Mouse (Mus musculus): Measurements from ENCODE around the gene Thoc3. TPM values are rescaled to one million over a fixed set of nuclear protein-coding genes. Genes with fewer than 3 reads are reported as not detected.
"Not testable (repeated sequence)": the region's sequence is repeated elsewhere in the genome, so short reads cannot be mapped to it uniquely, and the experiment has no call there.

Gene Thoc3
- 40.0 and 46.4 TPM in 2 replicates for total RNA-seq (2017)

- ATAC-seq (replicated peaks; ENCODE audit: low read depth, poor library complexity, severe bottlenecking), result peak; percentile 100
These were observed at the start of gene Thoc3 for GRCm38 (mm10) chr13:54468098-54469011. TSS of gene Thoc3 (minus strand) at chr13:54468849.

GRCm38 (mm10) chr13:54505920-54506319 lies 37.3 kb upstream of the Thoc3 start:
- ATAC-seq (replicated peaks; ENCODE audit: low read depth, poor library complexity, severe bottlenecking), result no peak

GRCm38 (mm10) chr13:54504611-54505260 lies 36.1 kb upstream of the Thoc3 start:
- no peak for ATAC-seq (replicated peaks; ENCODE audit: low read depth, poor library complexity, severe bottlenecking)

- ATAC-seq (replicated peaks; ENCODE audit: low read depth, poor library complexity, severe bottlenecking), result peak; percentile 85
These were observed 35.2 kb upstream of the Thoc3 start, which contains the start of gene Simc1 for GRCm38 (mm10) chr13:54503604-54504521. TSS of gene Simc1 (plus strand) at chr13:54503779.

GRCm38 (mm10) chr13:54503278-54503603 lies 34.6 kb upstream of the Thoc3 start:
- ATAC-seq (replicated peaks; ENCODE audit: low read depth, poor library complexity, severe bottlenecking), result peak; percentile 30; the same call in 1 of the 2 replicates

- no peak for ATAC-seq (replicated peaks; ENCODE audit: low read depth, poor library complexity, severe bottlenecking)
These were observed 33.5 kb upstream of the Thoc3 start for GRCm38 (mm10) chr13:54501957-54502690.

GRCm38 (mm10) chr13:54501352-54501751 lies 32.7 kb upstream of the Thoc3 start:
- ATAC-seq (replicated peaks; ENCODE audit: low read depth, poor library complexity, severe bottlenecking), result no peak

- not testable (repeated sequence) for ATAC-seq (replicated peaks; ENCODE audit: low read depth, poor library complexity, severe bottlenecking)
These were observed 30.9 kb upstream of the Thoc3 start for GRCm38 (mm10) chr13:54499551-54499950.

- no peak for ATAC-seq (replicated peaks; ENCODE audit: low read depth, poor library complexity, severe bottlenecking)
These were observed 22.7 kb upstream of the Thoc3 start for GRCm38 (mm10) chr13:54491381-54491780.

GRCm38 (mm10) chr13:54490411-54490810 lies 21.8 kb upstream of the Thoc3 start:
- no peak for ATAC-seq (replicated peaks; ENCODE audit: low read depth, poor library complexity, severe bottlenecking)

- no peak for ATAC-seq (replicated peaks; ENCODE audit: low read depth, poor library complexity, severe bottlenecking)
These were observed 12.8 kb upstream of the Thoc3 start for GRCm38 (mm10) chr13:54481498-54481897.

GRCm38 (mm10) chr13:54479286-54479685 lies 10.6 kb upstream of the Thoc3 start:
- ATAC-seq (replicated peaks; ENCODE audit: low read depth, poor library complexity, severe bottlenecking), result no peak

- ATAC-seq (replicated peaks; ENCODE audit: low read depth, poor library complexity, severe bottlenecking), result peak; percentile 99
These were observed 7.1 kb upstream of the Thoc3 start for GRCm38 (mm10) chr13:54475702-54476101.

GRCm38 (mm10) chr13:54474996-54475395 lies 6.3 kb upstream of the Thoc3 start:
- ATAC-seq (replicated peaks; ENCODE audit: low read depth, poor library complexity, severe bottlenecking), result no peak

GRCm38 (mm10) chr13:54471967-54472366 lies 3.3 kb upstream of the Thoc3 start:
- no peak for ATAC-seq (replicated peaks; ENCODE audit: low read depth, poor library complexity, severe bottlenecking)

- ATAC-seq (replicated peaks; ENCODE audit: low read depth, poor library complexity, severe bottlenecking), result no peak
These were observed 334 bp upstream of the Thoc3 start for GRCm38 (mm10) chr13:54469012-54469354.

- ATAC-seq (replicated peaks; ENCODE audit: low read depth, poor library complexity, severe bottlenecking), result no peak
These were observed 9.4 kb downstream of the Thoc3 start for GRCm38 (mm10) chr13:54459282-54459681.

GRCm38 (mm10) chr13:54457062-54457461 lies 11.6 kb downstream of the Thoc3 start:
- no peak for ATAC-seq (replicated peaks; ENCODE audit: low read depth, poor library complexity, severe bottlenecking)

GRCm38 (mm10) chr13:54447496-54448224 lies 21.0 kb downstream of the Thoc3 start:
- peak; percentile 79 for ATAC-seq (replicated peaks; ENCODE audit: low read depth, poor library complexity, severe bottlenecking)
